Comparison of ENCODE assay signal across 13 mouse cellular contexts in the genomic region with DNA sequence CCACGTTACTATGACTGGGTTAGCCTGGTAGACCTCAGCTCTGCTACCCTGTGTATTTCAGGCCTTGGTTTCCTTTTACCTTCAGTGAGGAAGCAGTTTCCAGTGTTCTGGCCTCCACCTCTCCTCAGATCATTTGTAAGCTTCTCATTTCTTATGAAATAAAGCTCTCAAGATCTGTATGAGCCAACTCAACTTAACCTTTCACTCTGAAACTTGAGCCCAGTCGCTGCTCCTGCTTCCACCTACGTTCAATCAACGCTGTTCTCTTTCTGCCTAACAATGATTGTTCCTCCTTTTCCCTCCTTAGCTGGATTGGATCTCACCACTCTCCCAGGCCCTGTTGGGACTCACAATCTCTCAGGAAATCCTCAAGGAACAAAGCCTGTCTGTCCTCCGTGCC. TPM values are rescaled to one million over a fixed set of nuclear protein-coding genes. Genes with fewer than 3 reads are reported as not detected.
DNase-seq lines count a peak whose midpoint lies in the region; ATAC-seq and TF ChIP-seq lines count a peak whose summit lies in the region.
"Had no signal": no experiment of that assay in that cellular context is flagged by ENCODE, and none has a peak within 500 bp of the region (broad histone marks: within the 10 kb centered on the region; RNA-seq: fewer than 3 reads in every experiment).

No protein-coding gene starts in this region.

- intact Hi-C loops in heart, postnatal 10 days (cut with DNase I): no loop called here

- no peak for ATAC-seq in heart, postnatal 0 days (ENCODE audit: insufficient read depth, low read depth)
- no peak for ATAC-seq in embryonic facial prominence, embryonic 11.5 days (replicated peaks; ENCODE audit: insufficient number of reproducible peaks, low FRiP score, low TSS enrichment, low read depth)
- no peak for ATAC-seq in limb, embryonic 15.5 days (ENCODE audit: insufficient number of reproducible peaks, low FRiP score, low TSS enrichment, low read depth)
- ATAC-seq in inflammation-experienced regulatory T-cells, adult 6 months: no peak
- ATAC-seq: activated CD4-positive, CD25-positive, alpha-beta regulatory T cell, adult 4 months; forebrain, embryonic 15.5 days; midbrain, embryonic 16.5 days had no signal

- no peak overlapping the region for H3K4me2 ChIP-seq in heart, postnatal 0 days (ENCODE audit: low read depth, low read length)
- H3K4me2 ChIP-seq in embryonic facial prominence, embryonic 11.5 days (ENCODE audit: low read depth, low read length): no peak overlapping the region
- no peak overlapping the region for H3K4me2 ChIP-seq in limb, embryonic 15.5 days
- H3K4me2 ChIP-seq: forebrain, embryonic 15.5 days; liver, embryonic 15.5 days had no signal

- no peaks in the 10 kb centered on the region for H3K4me1 ChIP-seq in heart, postnatal 0 days (ENCODE audit: control insufficient read depth, insufficient read depth)
- H3K4me1 ChIP-seq in brown adipose tissue, adult 24 weeks (ENCODE audit: control insufficient read depth, insufficient read depth, insufficient read length, low read length): no peaks in the 10 kb centered on the region
- no peaks in the 10 kb centered on the region for H3K4me1 ChIP-seq in embryonic facial prominence, embryonic 11.5 days (ENCODE audit: control insufficient read depth, insufficient read depth, low read length)
- peaks cover 3% of the 10 kb centered on the region; the same call in 1 of the 2 replicates for H3K4me1 ChIP-seq in limb, embryonic 15.5 days

- peaks cover 21% of the 10 kb centered on the region for H3K36me3 ChIP-seq in heart, postnatal 0 days (replicated peaks; ENCODE audit: control insufficient read depth, insufficient read depth, low read length)
- H3K36me3 ChIP-seq in embryonic facial prominence, embryonic 11.5 days (replicated peaks; ENCODE audit: control insufficient read depth, insufficient read depth, low read depth, low read length): peaks cover 2% of the 10 kb centered on the region; the same call in 1 of the 2 replicates
- peaks cover 25% of the 10 kb centered on the region for H3K36me3 ChIP-seq in limb, embryonic 15.5 days
- H3K36me3 ChIP-seq: liver, embryonic 15.5 days had no signal

- TF ChIP-seq CTCF in heart, postnatal 0 days (IDR thresholded peaks at IDR 0.05; ENCODE audit: low read depth): no peak

- no peak overlapping the region for H3K4me3 ChIP-seq in heart, postnatal 0 days (ENCODE audit: low read depth, low read length)
- H3K4me3 ChIP-seq in brown adipose tissue, adult 24 weeks (ENCODE audit: insufficient read depth, low read depth, low read length): 0 out of 2 replicates have a peak overlapping the region, but pooled peaks have one; percentile 4
- no peak overlapping the region for H3K4me3 ChIP-seq in embryonic facial prominence, embryonic 11.5 days (ENCODE audit: low read depth, low read length)
- no peak overlapping the region for H3K4me3 ChIP-seq in limb, embryonic 15.5 days
- H3K4me3 ChIP-seq: forebrain, embryonic 15.5 days; liver, embryonic 15.5 days had no signal

- H3K27me3 ChIP-seq in heart, postnatal 0 days (ENCODE audit: control insufficient read depth, insufficient read depth, low read length): no peaks in the 10 kb centered on the region
- no peaks in the 10 kb centered on the region for H3K27me3 ChIP-seq in embryonic facial prominence, embryonic 11.5 days (ENCODE audit: control insufficient read depth, insufficient read depth, low read length)
- no peaks in the 10 kb centered on the region for H3K27me3 ChIP-seq in limb, embryonic 15.5 days
- H3K27me3 ChIP-seq: forebrain, embryonic 15.5 days had no signal

- no peak overlapping the region for H3K9ac ChIP-seq in heart, postnatal 0 days (replicated peaks; ENCODE audit: low read depth, low read length)
- H3K9ac ChIP-seq in embryonic facial prominence, embryonic 11.5 days (replicated peaks; ENCODE audit: low read length): no peak overlapping the region
- no peak overlapping the region for H3K9ac ChIP-seq in limb, embryonic 15.5 days
- H3K9ac ChIP-seq: forebrain, embryonic 15.5 days; liver, embryonic 15.5 days had no signal

- H3K9me3 ChIP-seq in heart, postnatal 0 days (replicated peaks; ENCODE audit: control insufficient read depth, low read length): no peaks in the 10 kb centered on the region
- H3K9me3 ChIP-seq in embryonic facial prominence, embryonic 11.5 days (replicated peaks; ENCODE audit: control insufficient read depth, low read length): no peaks in the 10 kb centered on the region
- no peaks in the 10 kb centered on the region for H3K9me3 ChIP-seq in limb, embryonic 15.5 days
- H3K9me3 ChIP-seq: forebrain, embryonic 15.5 days; liver, embryonic 15.5 days had no signal

- peak overlapping the region; percentile 43; the same call in 1 of the 2 replicates for H3K27ac ChIP-seq in heart, postnatal 0 days (ENCODE audit: low read depth)
- peak overlapping the region; percentile 98 for H3K27ac ChIP-seq in brown adipose tissue, adult 24 weeks (replicated peaks; ENCODE audit: low read depth, low read length)
- H3K27ac ChIP-seq in embryonic facial prominence, embryonic 11.5 days (replicated peaks; ENCODE audit: low read depth, low read length): peak overlapping the region; percentile 11
- H3K27ac ChIP-seq in limb, embryonic 15.5 days: peak overlapping the region; percentile 35
- H3K27ac ChIP-seq: forebrain, embryonic 15.5 days; liver, embryonic 15.5 days had no signal

- DNase-seq in heart, postnatal 0 days (ENCODE audit: low spot score): no peak
- DNase-seq in heart, postnatal 10 days: no peak
- DNase-seq in embryonic facial prominence, embryonic 11.5 days (ENCODE audit: low spot score): peak; percentile 30
- no peak for DNase-seq in gastrocnemius, adult 8-10 months (ENCODE audit: low spot score in 2 of 2)
- DNase-seq: cerebellum, adult 2 months; thymus, adult 2 months had no signal

- 67% methylated on average over 5 of the region's 5 CpGs for WGBS in heart, postnatal 0 days
- 25% methylated on average over 5 of the region's 5 CpGs for WGBS in embryonic facial prominence, embryonic 11.5 days
- 57% methylated on average over 5 of the region's 5 CpGs for WGBS in limb, embryonic 15.5 days

- no peak for TF ChIP-seq EP300 in heart, postnatal 0 days (IDR thresholded peaks at IDR 0.05; ENCODE audit: low read depth)

RNA-seq across cellular contexts. Expression of a gene that starts 2.7 kb away (rescaled TPM):
- total RNA-seq in heart, postnatal 0 days (2014; rRNA removed; ENCODE audit: low replicate concordance): 36.3 and 43.8 TPM in 2 replicates
- 50.3 and 51.6 TPM in 2 replicates for polyA plus RNA-seq in heart, postnatal 0 days (2015; fragmentation: Nextera tagmentation; extraction: Ambion mirVana)
- 10 to 100 TPM; 51.7 to 53.1 TPM for total RNA-seq in heart, postnatal 10 days (2021)
- 23.3 and 26.5 TPM in 2 replicates for polyA plus RNA-seq in brown adipose tissue, adult 24 weeks (2012; ENCODE audit: insufficient read depth, insufficient read length, missing spikeins)
- polyA plus RNA-seq in embryonic facial prominence, embryonic 11.5 days (2014; fragmentation: Nextera tagmentation; extraction: Ambion mirVana): 39.6 and 40.3 TPM in 2 replicates
- polyA plus RNA-seq in limb, embryonic 15.5 days (2015; fragmentation: Nextera tagmentation; extraction: Ambion mirVana): 35.6 and 36.0 TPM in 2 replicates
- 1 to 10 TPM; 3.4 to 9.1 (median 5.9) TPM for total RNA-seq in gastrocnemius, adult 8-10 months (2022)
- polyA plus RNA-seq in inflammation-experienced regulatory T-cells, adult 6 months (2017; shearing (Covaris generic)): 1 to 10 TPM; 3.0 to 8.2 (median 6.3) TPM

RNA-seq across cellular contexts. Expression of a gene that starts 32.1 kb away (rescaled TPM):
- total RNA-seq in heart, postnatal 0 days (2014; rRNA removed; ENCODE audit: low replicate concordance): 2.7 and 4.4 TPM in 2 replicates
- 1.6 and 2.2 TPM in 2 replicates for polyA plus RNA-seq in heart, postnatal 0 days (2015; fragmentation: Nextera tagmentation; extraction: Ambion mirVana)
- 1 to 10 TPM; 3.5 to 5.2 TPM for total RNA-seq in heart, postnatal 10 days (2021)
- 1.5 and 1.6 TPM in 2 replicates for polyA plus RNA-seq in brown adipose tissue, adult 24 weeks (2012; ENCODE audit: insufficient read depth, insufficient read length, missing spikeins)
- polyA plus RNA-seq in embryonic facial prominence, embryonic 11.5 days (2014; fragmentation: Nextera tagmentation; extraction: Ambion mirVana): 0.58 and 1.4 TPM in 2 replicates
- polyA plus RNA-seq in limb, embryonic 15.5 days (2015; fragmentation: Nextera tagmentation; extraction: Ambion mirVana): 2.2 and 2.3 TPM in 2 replicates
- total RNA-seq in gastrocnemius, adult 8-10 months (2022): 1 to 10 TPM in 2 of 4 experiments, under 1 TPM in 2; 0.92 to 1.5 (median 1.1) TPM
- 100 to 1,000 TPM in 1 of 3 experiments, 10 to 100 TPM in 2; 53.2 to 109 (median 90.0) TPM for polyA plus RNA-seq in inflammation-experienced regulatory T-cells, adult 6 months (2017; shearing (Covaris generic))

Comparison
In these comparisons a context has a peak if more than half of its experiments do, and no peak if none do; other contexts are left out.
1. H3K27ac ChIP-seq: peak in every context shown above with its lines; median percentile 98 in brown adipose tissue, adult 24 weeks; 43 in heart, postnatal 0 days; 35 in limb, embryonic 15.5 days; 11 in embryonic facial prominence, embryonic 11.5 days.
2. RNA of a gene that starts 32.1 kb away (polyA plus RNA-seq): 53.2 to 109 TPM in inflammation-experienced regulatory T-cells, adult 6 months; 2.2 to 2.3 TPM in limb, embryonic 15.5 days, 1.6 to 2.2 TPM in heart, postnatal 0 days, 1.5 to 1.6 TPM in brown adipose tissue, adult 24 weeks and 0.58 to 1.4 TPM in embryonic facial prominence, embryonic 11.5 days; every median in the first group is over 10 times any median in the second.